Mouse (Mus musculus) liver, embryonic 12.5 days (tissue): ENCODE results near the gene Eif3f. TPM values are rescaled to one million over a fixed set of nuclear protein-coding genes. Genes with fewer than 3 reads are reported as not detected.

Experiments used
- ATAC-seq: fragments of 200-750 bp; cut with Nextera tagmentation; 2 replicates; pipeline ENCODE4 v1.8.0; 2017; ENCODE audit warnings: moderate number of reproducible peaks, mild to moderate bottlenecking, moderate library complexity
- H3K27ac ChIP-seq: fragments of 300-500 bp; sonication (generic); 2 replicates; pipeline ENCODE4 v1.5.1; 2016; ENCODE audit warnings: mild to moderate bottlenecking
- H3K27me3 ChIP-seq: fragments of 300-500 bp; sonication (generic); replicated peaks from 2 replicates; pipeline ENCODE4 v1.6.1; 2016; ENCODE audit warnings: mild to moderate bottlenecking, moderate library complexity
- H3K36me3 ChIP-seq: fragments of 300-500 bp; sonication (generic); 2 replicates; pipeline ENCODE4 v1.6.1; 2016; ENCODE audit warnings: mild to moderate bottlenecking, moderate library complexity
- H3K4me1 ChIP-seq: fragments of 300-500 bp; sonication (generic); 2 replicates; pipeline ENCODE4 v1.6.1; 2016
- H3K4me2 ChIP-seq: fragments of 300-500 bp; sonication (generic); 2 replicates; pipeline ENCODE4 v1.6.1; 2016; ENCODE audit warnings: mild to moderate bottlenecking, moderate library complexity
- H3K4me3 ChIP-seq: fragments of 300-500 bp; sonication (generic); 2 replicates; pipeline ENCODE4 v1.5.1; 2016; ENCODE audit warnings: mild to moderate bottlenecking, moderate library complexity
- H3K9ac ChIP-seq: fragments of 300-500 bp; sonication (generic); 2 replicates; pipeline ENCODE4 v1.6.1; 2016; ENCODE audit warnings: mild to moderate bottlenecking, moderate library complexity
- H3K9me3 ChIP-seq: fragments of 300-500 bp; sonication (generic); replicated peaks from 2 replicates; pipeline ENCODE4 v1.6.1; 2016; ENCODE audit warnings: mild to moderate bottlenecking, moderate library complexity
- WGBS: fragments of 180-500 bp; shearing (Covaris S2); methylation state at CpG from one replicate; pipeline ENCODE4 v1.1.7; 2016; ENCODE audit not compliant: insufficient replicate concordance; 5-methylcytosine and 5-hydroxymethylcytosine counted together
- polyA plus RNA-seq: library from polyadenylated mRNA; unstranded; fragments of >200 nt; fragmentation: Nextera tagmentation; extraction: Ambion mirVana; gene quantifications from 2 replicates; pipeline ENCODE4 v1.2.1, GENCODE M21; 2016

Gene Eif3f
- polyA plus RNA-seq, 1 experiment from 2014 or later: 61.3 TPM

- H3K4me2 ChIP-seq: no peak overlapping the region
- no peaks in the 10 kb centered on the region for H3K4me1 ChIP-seq
- H3K27me3 ChIP-seq: no peaks in the 10 kb centered on the region
- no peaks in the 10 kb centered on the region for H3K9me3 ChIP-seq
- 47% methylated on average over 2 of the region's 3 CpGs for WGBS
- ATAC-seq: no peak
- no peak overlapping the region for H3K9ac ChIP-seq
- no peak overlapping the region for H3K27ac ChIP-seq
- no peaks in the 10 kb centered on the region for H3K36me3 ChIP-seq
- H3K4me3 ChIP-seq: no peak overlapping the region
Measured at GRCm38 (mm10) chr7:108985934-108986708, 51.9 kb downstream of the Eif3f start.

DNA sequence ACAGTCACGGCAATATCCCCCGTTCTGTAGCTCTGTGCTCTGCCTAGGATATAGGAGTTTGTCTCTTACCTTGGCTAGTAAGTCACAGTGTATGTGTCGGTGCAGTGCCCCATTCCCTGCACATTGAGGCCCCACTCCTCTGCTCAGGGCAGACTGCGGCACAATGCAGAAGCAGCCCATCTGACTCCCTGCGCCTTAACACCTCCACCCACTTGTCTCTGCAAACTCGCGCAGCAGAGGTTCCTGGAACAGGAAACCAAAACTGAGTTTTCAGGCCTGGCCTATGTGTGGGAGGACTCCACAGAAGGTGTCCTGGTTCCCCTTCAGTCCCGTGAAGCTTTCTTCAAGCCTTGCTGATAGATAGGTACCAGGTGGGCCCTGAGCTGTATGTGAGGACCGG lies 57.0 kb downstream of the Eif3f start:
- H3K9me3 ChIP-seq: no peaks in the 10 kb centered on the region
- H3K4me1 ChIP-seq: no peaks in the 10 kb centered on the region
- H3K9ac ChIP-seq: no peak overlapping the region
- no peak overlapping the region for H3K4me2 ChIP-seq
- no peaks in the 10 kb centered on the region for H3K27me3 ChIP-seq
- no peak for ATAC-seq
- no peak overlapping the region for H3K27ac ChIP-seq
- WGBS: 64% methylated on average over 9 of the region's 9 CpGs
- H3K4me3 ChIP-seq: no peak overlapping the region
- H3K36me3 ChIP-seq: no peaks in the 10 kb centered on the region

Other genes starting within 250 kb of the Eif3f start
- not detected in 2 replicates for gene Olfr512, start 221.1 kb upstream of the Eif3f start, polyA plus RNA-seq
- gene Olfr513, start 183.4 kb upstream of the Eif3f start, polyA plus RNA-seq: not detected in 2 replicates
- not detected in 2 replicates for gene Olfr514, start 108.4 kb upstream of the Eif3f start, polyA plus RNA-seq
- gene Olfr516, start 83.9 kb upstream of the Eif3f start, polyA plus RNA-seq: not detected in 2 replicates
- gene Olfr517, start 62.0 kb upstream of the Eif3f start, polyA plus RNA-seq: not detected in 2 replicates
- not detected in 2 replicates for gene Olfr518, start 49.4 kb upstream of the Eif3f start, polyA plus RNA-seq
- gene Olfr519, start 40.0 kb upstream of the Eif3f start, polyA plus RNA-seq: not detected in 2 replicates
- gene Nlrp10, start 4.2 kb upstream of the Eif3f start, polyA plus RNA-seq: 0.08 and 0.10 TPM in 2 replicates
- gene Tub, start 15.9 kb downstream of the Eif3f start, polyA plus RNA-seq: 0.04 and 0.19 TPM in 2 replicates
- gene Ric3, start 148.9 kb downstream of the Eif3f start, polyA plus RNA-seq: 0.93 and 1.1 TPM in 2 replicates
- 1.7 and 1.8 TPM in 2 replicates for gene Lmo1, start 240.8 kb downstream of the Eif3f start, polyA plus RNA-seq